Mouse (Mus musculus): ENCODE measurements around the gene Ccdc28b. TPM values are rescaled to one million over a fixed set of nuclear protein-coding genes. Genes with fewer than 3 reads are reported as not detected.
A peak's percentile ranks its signal among the peaks of the same experiment; 100 is the strongest.

Ccdc28b gene
- total and polyA plus RNA-seq, 3 experiments: 18.3 to 29.1 TPM; not detected in 1

- TF ChIP-seq SIN3A (IDR thresholded peaks at IDR 0.05; ENCODE audit: low read length) (peak; percentile 8; the same call in 1 of the 2 replicates), TCF12 (IDR thresholded peaks at IDR 0.05; ENCODE audit: low read depth, low read length) (0 out of 2 replicates have a peak, but pooled peaks have one; percentile 28), GATA1 (IDR thresholded peaks at IDR 0.05; ENCODE audit: low read depth, low read length) (peak; percentile 77), RCOR1 (IDR thresholded peaks at IDR 0.05; ENCODE audit: low read depth, low read length) (peak; percentile 86), MEF2A (IDR thresholded peaks at IDR 0.05; ENCODE audit: extremely low read depth, insufficient replicate concordance, low read depth, low read length, poor library complexity, severe bottlenecking) (no peak), EP300 (IDR thresholded peaks at IDR 0.05; ENCODE audit: low read depth in 1 of 2, low read length in 2 of 2) (peak; percentile 28 to 48; a peak in 2 of 4 replicates), CHD1 (IDR thresholded peaks at IDR 0.05; ENCODE audit: low read depth, low read length) (0 out of 2 replicates have a peak, but pooled peaks have one; percentile 36), CTCF (IDR thresholded peaks at IDR 0.05 in 2 of 3, conservative IDR thresholded peaks at IDR 0.05 in 1 of 3; ENCODE audit: control insufficient read depth in 1 of 3, insufficient read depth in 1 of 3, low read depth in 2 of 3, low read length in 3 of 3, poor library complexity in 1 of 3, severe bottlenecking in 1 of 3) (no peak)
- Histone ChIP-seq H3K4me1 (ENCODE audit: control insufficient read depth in 1 of 2, insufficient read depth in 2 of 2, low read length in 2 of 2) (peaks cover 8 to 11% of the 10 kb centered on the region in 2 experiments), H3K27me3 (ENCODE audit: control insufficient read depth in 1 of 2, insufficient read depth in 2 of 2, low read length in 2 of 2) (no peaks in the 10 kb centered on the region), H3K9me3 (replicated peaks; ENCODE audit: insufficient read depth, low read length) (no peaks in the 10 kb centered on the region), H3K27ac (ENCODE audit: control insufficient read depth, low read depth, low read length) (peak overlapping the region; percentile 26), H3K9ac (ENCODE audit: control insufficient read depth, low read depth, low read length, poor library complexity, severe bottlenecking) (peak overlapping the region; percentile 95), H3K79me2 (ENCODE audit: control insufficient read depth, insufficient read depth, low read length, poor library complexity) (peaks cover 22% of the 10 kb centered on the region), H3K4me3 (ENCODE audit: control insufficient read depth in 1 of 2, insufficient read depth in 1 of 2, low read depth in 2 of 2, low read length in 2 of 2) (peak overlapping the region; percentile 77 to 98), H3K36me3 (ENCODE audit: control insufficient read depth in 1 of 2, insufficient read depth in 2 of 2, low read length in 2 of 2) (peaks cover 0 to 9% of the 10 kb centered on the region in 2 experiments; a peak in 2 of 4 replicates)
- no peak for DNase-seq (ENCODE audit: low read depth, low spot score)
These were observed 49.2 kb upstream of the Ccdc28b start for GRCm38 (mm10) chr4:129672878-129673449.

DNA sequence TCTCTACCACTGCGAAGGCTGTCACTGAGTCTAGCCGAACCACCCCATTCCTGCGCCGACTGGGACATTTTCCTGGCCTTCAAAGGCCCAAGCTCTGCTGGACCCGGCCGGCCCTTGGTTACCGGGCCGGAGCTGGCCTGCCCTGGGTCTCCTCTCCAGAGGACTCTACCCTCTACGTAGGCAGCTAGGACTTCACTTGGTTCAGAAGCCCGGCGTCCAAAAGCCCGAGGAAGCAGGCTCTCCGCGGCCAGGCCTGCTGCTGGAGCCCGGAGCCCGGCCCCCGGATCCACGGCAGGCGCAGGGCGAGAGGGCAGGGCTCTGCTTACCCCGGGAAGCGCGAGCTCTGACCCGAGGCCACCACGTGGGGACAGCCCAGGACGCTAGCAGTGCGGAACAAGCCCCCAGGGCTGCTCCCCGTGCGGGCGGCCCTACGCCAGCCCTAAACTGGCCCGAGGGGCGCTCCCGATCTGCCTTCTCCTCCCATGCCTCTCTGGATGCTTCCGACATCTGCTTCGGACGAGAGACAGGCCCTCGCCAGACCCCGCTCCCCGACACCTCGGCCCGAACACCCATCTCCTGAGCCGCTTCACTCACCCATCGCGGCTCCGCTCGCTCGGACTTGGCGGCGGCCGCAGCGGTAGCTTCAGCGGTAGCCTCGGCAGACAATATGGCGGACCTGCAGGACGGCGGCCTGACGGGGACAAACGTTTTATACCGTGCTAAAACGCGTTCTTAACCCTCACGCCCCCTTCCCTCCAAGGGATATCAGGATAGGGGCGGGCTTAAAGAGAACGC is 48.5 kb upstream of the Ccdc28b start, which contains the start of gene Kpna6:
Kpna6 (minus strand) TSS at position 685 of the 795 bp plus-strand sequence.
- Histone ChIP-seq H3K36me3 (ENCODE audit: control insufficient read depth in 1 of 2, insufficient read depth in 2 of 2, low read length in 2 of 2) (peaks cover 0 to 9% of the 10 kb centered on the region in 2 experiments; a peak in 2 of 4 replicates), H3K79me2 (ENCODE audit: control insufficient read depth, insufficient read depth, low read length, poor library complexity) (peaks cover 22% of the 10 kb centered on the region), H3K27me3 (ENCODE audit: control insufficient read depth in 1 of 2, insufficient read depth in 2 of 2, low read length in 2 of 2) (no peaks in the 10 kb centered on the region), H3K27ac (ENCODE audit: control insufficient read depth, low read depth, low read length) (peak within 1 kb of the TSS; percentile 67), H3K9ac (ENCODE audit: control insufficient read depth, low read depth, low read length, poor library complexity, severe bottlenecking) (peak within 1 kb of the TSS; percentile 95), H3K9me3 (replicated peaks; ENCODE audit: insufficient read depth, low read length) (no peaks in the 10 kb centered on the region), H3K4me1 (ENCODE audit: control insufficient read depth in 1 of 2, insufficient read depth in 2 of 2, low read length in 2 of 2) (peaks cover 8 to 11% of the 10 kb centered on the region in 2 experiments), H3K4me3 (ENCODE audit: control insufficient read depth in 1 of 2, insufficient read depth in 1 of 2, low read depth in 2 of 2, low read length in 2 of 2) (peak within 1 kb of the TSS; percentile 77 to 98)
- DNase-seq (ENCODE audit: low read depth, low spot score): peak; percentile 94
- TF ChIP-seq GATA1 (IDR thresholded peaks at IDR 0.05; ENCODE audit: low read depth, low read length) (no peak), NELFE (IDR thresholded peaks at IDR 0.05; ENCODE audit: low read depth, low read length) (peak; percentile 74), SMC3 (IDR thresholded peaks at IDR 0.05; ENCODE audit: low read depth, low read length) (no peak), GABPA (IDR thresholded peaks at IDR 0.05; ENCODE audit: low read depth, low read length) (no peak), KAT2A (conservative IDR thresholded peaks at IDR 0.05; ENCODE audit: low read depth, low read length) (no peak; the same call in 1 of the 2 replicates), BHLHE40 (IDR thresholded peaks at IDR 0.05; ENCODE audit: borderline replicate concordance, low read depth, low read length) (no peak), TAL1 (IDR thresholded peaks at IDR 0.05; ENCODE audit: low read length) (no peak), MAX (IDR thresholded peaks at IDR 0.05; ENCODE audit: low read length) (peak; percentile 16; the same call in 1 of the 2 replicates), TBP (IDR thresholded peaks at IDR 0.05; ENCODE audit: low read depth, low read length) (peak; percentile 31; the same call in 1 of the 2 replicates), SIN3A (IDR thresholded peaks at IDR 0.05; ENCODE audit: low read length) (peak; percentile 76), ZNF384 (IDR thresholded peaks at IDR 0.05; ENCODE audit: low read depth, low read length) (no peak), E2F4 (IDR thresholded peaks at IDR 0.05; ENCODE audit: borderline replicate concordance, low read depth, low read length) (no peak), MYC (IDR thresholded peaks at IDR 0.05; ENCODE audit: low read depth, low read length) (no peak), ZMIZ1 (IDR thresholded peaks at IDR 0.05; ENCODE audit: low read depth, low read length) (peak; percentile 59; the same call in 1 of the 2 replicates), CHD2 (IDR thresholded peaks at IDR 0.05; ENCODE audit: low read length) (no peak), MYB (IDR thresholded peaks at IDR 0.05; ENCODE audit: low read depth, low read length) (no peak), ELF1 (IDR thresholded peaks at IDR 0.05; ENCODE audit: low read depth, low read length) (peak; percentile 44; the same call in 1 of the 2 replicates), CTCF (IDR thresholded peaks at IDR 0.05 in 2 of 3, conservative IDR thresholded peaks at IDR 0.05 in 1 of 3; ENCODE audit: control insufficient read depth in 1 of 3, insufficient read depth in 1 of 3, low read depth in 2 of 3, low read length in 3 of 3, poor library complexity in 1 of 3, severe bottlenecking in 1 of 3) (no peak), CHD1 (IDR thresholded peaks at IDR 0.05; ENCODE audit: low read depth, low read length) (no peak), TCF12 (IDR thresholded peaks at IDR 0.05; ENCODE audit: low read depth, low read length) (no peak), ETS1 (IDR thresholded peaks at IDR 0.05; ENCODE audit: low read depth, low read length) (peak; percentile 31; the same call in 1 of the 2 replicates), POLR2AphosphoS2 (IDR thresholded peaks at IDR 0.05; ENCODE audit: low read length) (peak; percentile 62; the same call in 1 of the 2 replicates), RCOR1 (IDR thresholded peaks at IDR 0.05; ENCODE audit: low read depth, low read length) (peak; percentile 38; the same call in 1 of the 2 replicates), MAZ (IDR thresholded peaks at IDR 0.05; ENCODE audit: low read depth, low read length) (peak; percentile 73), RAD21 (IDR thresholded peaks at IDR 0.05; ENCODE audit: low read depth, low read length) (no peak)

Data from MEL (cell line).